Mouse (Mus musculus) MN1 (cell line): ENCODE data around the gene Olfr325.

Source experiments
- DNase-seq: peaks from one replicate; pipeline ENCODE4 v3.0.0-alpha.2; 2016; ENCODE audit warnings: low spot score

Gene Olfr325

GRCm38 (mm10) chr11:58630401-58630800, 52.9 kb downstream of the Olfr325 start, which contains the start of gene Olfr323:
Olfr323 (minus strand) TSS chr11:58630501.
- no peak for DNase-seq
